Mouse (Mus musculus) ES-E14 (cell line): Measurements from ENCODE around the gene Taok3.

Experiments
- CHD2 ChIP-seq: IDR thresholded peaks from 2 replicates; pipeline ENCODE4 v1.6.1; 2014; ENCODE audit warnings: mild to moderate bottlenecking, low read depth, low read length, inconsistent platforms
- HCFC1 ChIP-seq: IDR thresholded peaks from 2 replicates; pipeline ENCODE4 v1.6.1; 2012; ENCODE audit warnings: low read length, inconsistent platforms, borderline replicate concordance; ENCODE audit not compliant: insufficient read depth
- ZC3H11A ChIP-seq: IDR thresholded peaks from 2 replicates; pipeline ENCODE4 v1.6.1; 2012; ENCODE audit warnings: low read depth, mild to moderate bottlenecking, inconsistent platforms, low read length, borderline replicate concordance
- ZNF384 ChIP-seq: IDR thresholded peaks from 2 replicates; pipeline ENCODE4 v1.6.1; 2012; ENCODE audit warnings: low read depth, low read length, inconsistent platforms

GRCm38 (mm10) chr5:117121657-117122056 lies 1.7 kb downstream of the Taok3 start:
- TF ChIP-seq CHD2: no peak
- no peak for TF ChIP-seq HCFC1
- TF ChIP-seq ZC3H11A: no peak
- TF ChIP-seq ZNF384: no peak
